Mouse (Mus musculus): ENCODE data around the gene Kcnmb4. TPM values are rescaled to one million over a fixed set of nuclear protein-coding genes. Genes with fewer than 3 reads are reported as not detected.

Kcnmb4 gene
- total RNA-seq (2023) = not detected in 2 replicates

GRCm38 (mm10) chr10:116473759-116474549 is at the start of gene Kcnmb4:
Gene Kcnmb4 (minus strand): TSS chr10:116473878.

Other genes with a start within 250 kb of the Kcnmb4 start
- 0.05 and 1.1 TPM in 2 replicates for gene Ptprb, start 198.4 kb downstream of the Kcnmb4 start, total RNA-seq (2023)
- 50.9 and 57.5 TPM in 2 replicates for gene Cnot2, start 107.6 kb upstream of the Kcnmb4 start, total RNA-seq (2023)